Mouse (Mus musculus) intestine, postnatal 0 days (tissue): ENCODE results near the gene Atf4. TPM values are rescaled to one million over a fixed set of nuclear protein-coding genes. Genes with fewer than 3 reads are reported as not detected.

Source experiments
- ATAC-seq: fragments of 200-750 bp; cut with Nextera tagmentation; 2 replicates; pipeline ENCODE4 v1.8.0; 2017; ENCODE audit warnings: mild to moderate bottlenecking, moderate TSS enrichment, moderate library complexity
- H3K27ac ChIP-seq: fragments of 300-500 bp; sonication (generic); 2 replicates; pipeline ENCODE4 v1.5.1; 2014; ENCODE audit warnings: mild to moderate bottlenecking, low read depth, low read length, moderate library complexity
- H3K27me3 ChIP-seq: fragments of 300-500 bp; sonication (generic); replicated peaks from 2 replicates; pipeline ENCODE4 v1.6.1; 2014; ENCODE audit warnings: low read length, mixed read lengths; ENCODE audit not compliant: control insufficient read depth, insufficient read depth
- H3K36me3 ChIP-seq: fragments of 300-500 bp; sonication (generic); 2 replicates; pipeline ENCODE4 v1.6.1; 2014; ENCODE audit warnings: mild to moderate bottlenecking, moderate library complexity; ENCODE audit not compliant: control insufficient read depth, insufficient read depth
- H3K4me1 ChIP-seq: fragments of 300-500 bp; sonication (generic); replicated peaks from 2 replicates; pipeline ENCODE4 v1.6.1; 2014; ENCODE audit warnings: antibody characterized with exemption, low read length, mixed read lengths; ENCODE audit not compliant: control insufficient read depth, insufficient read depth
- H3K4me2 ChIP-seq: fragments of 300-500 bp; sonication (generic); replicated peaks from 2 replicates; pipeline ENCODE4 v1.6.1; 2014; ENCODE audit warnings: low read depth, mild to moderate bottlenecking, moderate library complexity
- H3K4me3 ChIP-seq: fragments of 300-500 bp; sonication (generic); 2 replicates; pipeline ENCODE4 v1.5.1; 2014; ENCODE audit warnings: low read depth, low read length
- H3K9ac ChIP-seq: fragments of 300-500 bp; sonication (generic); 2 replicates; pipeline ENCODE4 v1.6.1; 2014; ENCODE audit warnings: mild to moderate bottlenecking, low read depth, low read length
- H3K9me3 ChIP-seq: fragments of 300-500 bp; sonication (generic); 2 replicates; pipeline ENCODE4 v1.6.1; 2016; ENCODE audit warnings: mixed run types; ENCODE audit not compliant: control insufficient read depth
- CTCF ChIP-seq: sonication (generic); IDR thresholded peaks from 2 replicates; pipeline ENCODE4 v1.5.1; 2016; ENCODE audit warnings: low read depth, mild to moderate bottlenecking, control low read depth, antibody characterized with exemption, moderate library complexity
- WGBS: fragments of 180-500 bp; shearing (Covaris S2); extraction: QIAGEN DNeasy Blood & Tissue Kit; methylation state at CpG from one replicate; pipeline ENCODE4 v1.1.7; 2014; 5-methylcytosine and 5-hydroxymethylcytosine counted together
- polyA plus RNA-seq: library from polyadenylated mRNA; unstranded; fragments of >200 nt; fragmentation: Nextera tagmentation; extraction: Ambion mirVana; gene quantifications from 2 replicates; pipeline ENCODE4 v1.2.1, GENCODE M21; 2015

The Atf4 gene
- polyA plus RNA-seq, 1 experiment from 2014 or later = 95.2 TPM

GRCm38 (mm10) chr15:80288036-80288435, 33.1 kb downstream of the Atf4 start:
- 7% methylated on average over 23 of the region's 23 CpGs for WGBS
- H3K27me3 ChIP-seq = peaks cover 41% of the 10 kb centered on the region
- ATAC-seq = no peak

GRCm38 (mm10) chr15:80289436-80289835, 34.5 kb downstream of the Atf4 start:
- 9% methylated on average over 10 of the region's 10 CpGs for WGBS
- ATAC-seq = no peak
- H3K27ac ChIP-seq = no peak overlapping the region
- H3K36me3 ChIP-seq = no peaks in the 10 kb centered on the region
- peaks cover 41% of the 10 kb centered on the region for H3K27me3 ChIP-seq
- H3K4me1 ChIP-seq = no peaks in the 10 kb centered on the region
- no peaks in the 10 kb centered on the region for H3K9me3 ChIP-seq
- H3K4me2 ChIP-seq = no peak overlapping the region
- TF ChIP-seq CTCF = peak; percentile 76
- no peak overlapping the region for H3K9ac ChIP-seq
- H3K4me3 ChIP-seq = no peak overlapping the region

More at GRCm38 (mm10) chr15:80288036-80288435, 33.1 kb downstream of the Atf4 start:
- Histone ChIP-seq H3K4me1 (no peaks in the 10 kb centered on the region), H3K36me3 (no peaks in the 10 kb centered on the region), H3K4me3 (peak overlapping the region; percentile 39), H3K9me3 (no peaks in the 10 kb centered on the region), H3K9ac (no peak overlapping the region), H3K27ac (no peak overlapping the region), H3K4me2 (peak overlapping the region; percentile 65; the same call in 1 of the 2 replicates)
- no peak for TF ChIP-seq CTCF

GRCm38 (mm10) chr15:80297146-80297545, 42.2 kb downstream of the Atf4 start:
- Histone ChIP-seq H3K27me3 (no peaks in the 10 kb centered on the region), H3K4me1 (no peaks in the 10 kb centered on the region), H3K4me3 (no peak overlapping the region), H3K36me3 (no peaks in the 10 kb centered on the region), H3K4me2 (no peak overlapping the region), H3K9me3 (no peaks in the 10 kb centered on the region), H3K9ac (no peak overlapping the region), H3K27ac (no peak overlapping the region)
- peak; percentile 32 for TF ChIP-seq CTCF
- no peak for ATAC-seq
- WGBS = 98% methylated on average over 1 of the region's 1 CpGs

GRCm38 (mm10) chr15:80303779-80304178, 48.8 kb downstream of the Atf4 start:
- Histone ChIP-seq H3K4me1 (no peaks in the 10 kb centered on the region), H3K9ac (no peak overlapping the region), H3K4me2 (no peak overlapping the region), H3K27ac (no peak overlapping the region), H3K9me3 (no peaks in the 10 kb centered on the region), H3K4me3 (no peak overlapping the region), H3K36me3 (no peaks in the 10 kb centered on the region), H3K27me3 (no peaks in the 10 kb centered on the region)
- 66% methylated on average over 14 of the region's 14 CpGs for WGBS
- no peak for ATAC-seq
- TF ChIP-seq CTCF = no peak

- 88% methylated on average over 12 of the region's 12 CpGs for WGBS
- Histone ChIP-seq H3K27ac (no peak overlapping the region), H3K4me1 (no peaks in the 10 kb centered on the region), H3K4me2 (no peak overlapping the region), H3K4me3 (no peak overlapping the region), H3K27me3 (no peaks in the 10 kb centered on the region), H3K9me3 (no peaks in the 10 kb centered on the region), H3K36me3 (no peaks in the 10 kb centered on the region), H3K9ac (no peak overlapping the region)
- no peak for ATAC-seq
- TF ChIP-seq CTCF = no peak
Observed at GRCm38 (mm10) chr15:80304188-80304587, 49.2 kb downstream of the Atf4 start.

- Histone ChIP-seq H3K4me3 (no peak overlapping the region), H3K36me3 (no peaks in the 10 kb centered on the region), H3K27ac (no peak overlapping the region), H3K4me1 (no peaks in the 10 kb centered on the region), H3K27me3 (no peaks in the 10 kb centered on the region), H3K9ac (no peak overlapping the region), H3K9me3 (no peaks in the 10 kb centered on the region), H3K4me2 (no peak overlapping the region)
- ATAC-seq = no peak
- TF ChIP-seq CTCF = no peak
- WGBS = 46% methylated on average over 8 of the region's 8 CpGs
Observed at GRCm38 (mm10) chr15:80306146-80306545, 51.2 kb downstream of the Atf4 start.

Other genes with a start within 250 kb of the Atf4 start
- 6.9 and 7.1 TPM in 2 replicates for gene Pdgfb, start 240.2 kb upstream of the Atf4 start, polyA plus RNA-seq
- gene Syngr1, start 163.8 kb upstream of the Atf4 start, polyA plus RNA-seq = 6.8 and 10.4 TPM in 2 replicates
- gene Rpl3, start 163.3 kb upstream of the Atf4 start, polyA plus RNA-seq = 436 and 450 TPM in 2 replicates
- gene Tab1, start 122.1 kb upstream of the Atf4 start, polyA plus RNA-seq = 12.6 and 13.6 TPM in 2 replicates
- 12.2 and 13.1 TPM in 2 replicates for gene Mgat3, start 81.5 kb upstream of the Atf4 start, polyA plus RNA-seq
- 12.0 and 14.2 TPM in 2 replicates for gene Mief1, start 21.2 kb upstream of the Atf4 start, polyA plus RNA-seq
- not detected in 2 replicates for gene AC140267.1, start 19.3 kb upstream of the Atf4 start, polyA plus RNA-seq
- 48.4 and 49.3 TPM in 2 replicates for gene Rps19bp1, start 9.1 kb downstream of the Atf4 start, polyA plus RNA-seq
- gene Cacna1i, start 32.1 kb downstream of the Atf4 start, polyA plus RNA-seq = 0.03 TPM in 1 of 2 replicates, not detected in the other